Mouse (Mus musculus): ENCODE measurements at regions not wholly inside any gene's neighbourhood (a gene's known extent, or its start where the extent isn't known, plus 50 kb on each side); places are given as distances from the start of the nearest gene placed in this dataset.

- peak; percentile 91 for DNase-seq
Observed at GRCm38 (mm10) chr10:37079535-37079934, 59.2 kb downstream of the Marcks start.

DNA sequence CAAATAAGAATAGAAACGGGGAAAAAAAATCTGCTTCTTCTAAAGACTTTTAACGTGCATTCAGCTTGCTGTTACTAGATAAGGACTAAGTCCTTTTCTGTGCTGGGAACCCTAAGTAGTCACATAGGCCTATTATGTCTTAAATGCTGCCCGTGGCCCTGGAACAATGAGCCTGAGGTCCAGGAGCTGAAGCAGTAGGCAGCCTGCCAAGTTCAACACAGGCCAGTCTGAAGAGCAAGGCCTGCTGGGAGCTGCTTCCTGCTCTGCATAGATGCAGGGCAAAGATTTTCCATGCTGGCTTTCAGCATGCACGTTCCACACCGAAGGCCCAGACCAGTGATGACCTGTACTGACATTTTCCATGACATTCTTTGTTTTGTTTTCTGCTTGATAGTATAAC, 60.3 kb downstream of the Marcks start:
- peak; percentile 99 for DNase-seq

DNA sequence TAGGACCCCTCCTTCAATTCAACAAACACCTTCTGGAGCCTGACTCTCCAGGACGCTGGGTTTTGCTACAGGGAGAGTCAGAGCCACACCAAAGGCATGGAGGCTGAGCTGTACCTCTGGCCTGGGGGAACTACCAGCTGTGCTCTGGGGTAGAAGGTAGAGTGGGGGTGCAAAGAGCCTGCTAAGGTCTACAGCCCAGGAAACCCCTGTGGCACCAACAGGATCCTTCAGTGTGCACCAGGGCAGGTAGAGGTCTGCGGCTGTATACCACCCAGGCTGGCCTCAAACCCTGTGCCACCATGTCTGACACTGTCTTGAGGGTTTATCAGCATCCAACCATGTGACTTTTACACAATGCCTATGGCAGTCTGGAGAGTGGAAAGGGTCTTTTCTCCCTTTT, 61.0 kb downstream of the Marcks start:
- peak; percentile 91 for DNase-seq

DNA sequence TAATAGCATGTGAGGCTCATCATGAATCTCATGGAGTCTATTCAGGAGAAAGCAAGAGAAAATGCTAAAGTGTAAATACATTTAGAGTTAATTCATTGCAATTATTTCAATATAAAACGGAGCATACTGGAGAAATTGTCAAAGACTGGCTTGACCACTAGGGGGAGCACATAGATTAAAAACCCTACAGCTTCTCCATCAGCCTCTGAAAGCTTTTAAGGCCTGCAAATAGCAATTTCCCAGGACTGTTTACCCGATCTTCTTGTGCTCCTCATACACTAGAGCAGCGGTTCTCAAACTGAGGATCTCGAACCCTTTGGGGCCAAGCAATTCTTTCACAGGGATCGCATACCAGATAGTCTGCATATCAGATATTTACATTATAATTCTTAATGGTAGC, 65.9 kb downstream of the Marcks start:
- peak; percentile 81 for DNase-seq

DNA sequence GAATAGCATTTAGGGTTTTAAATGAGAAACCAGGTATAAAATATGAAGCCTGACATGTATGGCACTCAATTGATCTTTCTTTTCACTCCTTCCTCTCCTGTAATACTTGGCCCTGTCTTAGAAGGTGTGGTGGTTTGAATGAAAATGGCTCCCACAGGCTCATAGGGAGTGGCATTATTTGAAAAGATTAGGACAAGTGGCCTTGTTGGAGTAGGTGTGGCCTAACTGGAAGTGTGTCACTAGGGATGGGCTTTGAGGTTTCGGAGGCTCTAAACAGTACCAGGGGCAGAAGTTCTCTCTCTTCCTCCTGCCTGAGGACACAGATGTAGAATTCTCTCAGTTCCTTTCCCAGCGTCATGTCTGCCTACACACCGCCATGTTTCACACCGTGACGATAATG, 66.7 kb downstream of the Marcks start:
- no peak for DNase-seq

GRCm38 (mm10) chr10:37071420-37071819, 67.3 kb downstream of the Marcks start:
- peak; percentile 64 for DNase-seq

Measured in heart, adult 11 months (tissue).